Mouse (Mus musculus): ENCODE measurements at regions not wholly inside any gene's neighbourhood (a gene's known extent, or its start where the extent isn't known, plus 50 kb on each side); places are given as distances from the start of the nearest gene placed in this dataset.

- WGBS = 40% methylated on average over 13 of the region's 13 CpGs
- peaks cover 3% of the 10 kb centered on the region; the same call in 1 of the 2 replicates for H3K4me1 ChIP-seq (ENCODE audit: control insufficient read depth, insufficient read depth, low read length)
- H3K4me3 ChIP-seq (replicated peaks; ENCODE audit: low read length) = no peak overlapping the region
- H3K4me2 ChIP-seq (ENCODE audit: low read depth, low read length) = no peak overlapping the region
- ATAC-seq (ENCODE audit: insufficient read depth, low FRiP score) = no peak
- no peaks in the 10 kb centered on the region for H3K27me3 ChIP-seq (ENCODE audit: control insufficient read depth, insufficient read depth, low read length)
- H3K36me3 ChIP-seq (ENCODE audit: control insufficient read depth, insufficient read depth, low read length) = no peaks in the 10 kb centered on the region
- H3K9ac ChIP-seq (ENCODE audit: low read length) = no peak overlapping the region
- H3K9me3 ChIP-seq (replicated peaks; ENCODE audit: control insufficient read depth, low read length) = no peaks in the 10 kb centered on the region
- H3K27ac ChIP-seq (ENCODE audit: low read length) = no peak overlapping the region
These were observed 275.4 kb downstream of the Uaca start for GRCm38 (mm10) chr9:61069553-61070314.

DNA sequence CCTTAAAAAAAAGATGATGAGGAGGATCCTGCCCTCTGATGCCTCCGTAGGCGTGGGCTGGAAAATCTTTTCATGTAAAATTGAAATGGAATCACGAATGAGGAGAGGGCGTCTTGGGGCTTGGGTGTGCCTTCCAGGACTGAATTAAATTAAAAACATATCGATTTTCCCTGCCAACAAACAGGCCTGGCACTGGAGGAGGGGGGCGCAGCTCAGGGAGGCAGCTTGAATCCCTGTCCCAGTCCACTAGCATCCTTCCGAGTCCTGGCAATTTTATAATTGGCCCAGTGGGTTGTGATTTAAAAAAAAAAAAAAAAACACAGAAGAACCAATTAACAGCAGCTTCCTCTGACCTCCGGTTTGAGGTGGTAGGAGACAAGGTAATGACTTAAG lies 276.0 kb downstream of the Uaca start:
- Histone ChIP-seq H3K27ac (ENCODE audit: low read length) (no peak overlapping the region), H3K27me3 (ENCODE audit: control insufficient read depth, insufficient read depth, low read length) (no peaks in the 10 kb centered on the region), H3K36me3 (ENCODE audit: control insufficient read depth, insufficient read depth, low read length) (no peaks in the 10 kb centered on the region), H3K4me1 (ENCODE audit: control insufficient read depth, insufficient read depth, low read length) (no peaks in the 10 kb centered on the region), H3K4me3 (replicated peaks; ENCODE audit: low read length) (no peak overlapping the region), H3K9me3 (replicated peaks; ENCODE audit: control insufficient read depth, low read length) (no peaks in the 10 kb centered on the region), H3K9ac (ENCODE audit: low read length) (no peak overlapping the region), H3K4me2 (ENCODE audit: low read depth, low read length) (no peak overlapping the region)
- 72% methylated on average over 8 of the region's 8 CpGs for WGBS
- no peak for ATAC-seq (ENCODE audit: insufficient read depth, low FRiP score)

GRCm38 (mm10) chr9:61070861-61071260 lies 276.5 kb downstream of the Uaca start:
- H3K36me3 ChIP-seq (ENCODE audit: control insufficient read depth, insufficient read depth, low read length) = no peaks in the 10 kb centered on the region
- H3K4me1 ChIP-seq (ENCODE audit: control insufficient read depth, insufficient read depth, low read length) = no peaks in the 10 kb centered on the region
- no peak overlapping the region for H3K4me2 ChIP-seq (ENCODE audit: low read depth, low read length)
- H3K4me3 ChIP-seq (replicated peaks; ENCODE audit: low read length) = no peak overlapping the region
- H3K27ac ChIP-seq (ENCODE audit: low read length) = no peak overlapping the region
- H3K9ac ChIP-seq (ENCODE audit: low read length) = no peak overlapping the region
- ATAC-seq (ENCODE audit: insufficient read depth, low FRiP score) = no peak
- no peaks in the 10 kb centered on the region for H3K27me3 ChIP-seq (ENCODE audit: control insufficient read depth, insufficient read depth, low read length)
- WGBS = 45% methylated on average over 9 of the region's 9 CpGs
- H3K9me3 ChIP-seq (replicated peaks; ENCODE audit: control insufficient read depth, low read length) = no peaks in the 10 kb centered on the region

- H3K9ac ChIP-seq (ENCODE audit: low read length) = no peak overlapping the region
- H3K4me1 ChIP-seq (ENCODE audit: control insufficient read depth, insufficient read depth, low read length) = no peaks in the 10 kb centered on the region
- 48% methylated on average over 4 of the region's 4 CpGs for WGBS
- H3K9me3 ChIP-seq (replicated peaks; ENCODE audit: control insufficient read depth, low read length) = no peaks in the 10 kb centered on the region
- no peaks in the 10 kb centered on the region for H3K36me3 ChIP-seq (ENCODE audit: control insufficient read depth, insufficient read depth, low read length)
- H3K27me3 ChIP-seq (ENCODE audit: control insufficient read depth, insufficient read depth, low read length) = no peaks in the 10 kb centered on the region
- no peak for ATAC-seq (ENCODE audit: insufficient read depth, low FRiP score)
- H3K4me2 ChIP-seq (ENCODE audit: low read depth, low read length) = no peak overlapping the region
- H3K4me3 ChIP-seq (replicated peaks; ENCODE audit: low read length) = no peak overlapping the region
- H3K27ac ChIP-seq (ENCODE audit: low read length) = no peak overlapping the region
These were observed 279.1 kb downstream of the Uaca start for GRCm38 (mm10) chr9:61073482-61073881.

- H3K27me3 ChIP-seq (ENCODE audit: control insufficient read depth, insufficient read depth, low read length) = no peaks in the 10 kb centered on the region
- no peak overlapping the region for H3K9ac ChIP-seq (ENCODE audit: low read length)
- no peaks in the 10 kb centered on the region for H3K4me1 ChIP-seq (ENCODE audit: control insufficient read depth, insufficient read depth, low read length)
- H3K36me3 ChIP-seq (ENCODE audit: control insufficient read depth, insufficient read depth, low read length) = no peaks in the 10 kb centered on the region
- H3K9me3 ChIP-seq (replicated peaks; ENCODE audit: control insufficient read depth, low read length) = no peaks in the 10 kb centered on the region
- H3K4me2 ChIP-seq (ENCODE audit: low read depth, low read length) = no peak overlapping the region
- 79% methylated on average over 4 of the region's 4 CpGs for WGBS
- ATAC-seq (ENCODE audit: insufficient read depth, low FRiP score) = no peak
- no peak overlapping the region for H3K4me3 ChIP-seq (replicated peaks; ENCODE audit: low read length)
- no peak overlapping the region for H3K27ac ChIP-seq (ENCODE audit: low read length)
These were observed 280.7 kb downstream of the Uaca start for GRCm38 (mm10) chr9:61075071-61075470.

DNA sequence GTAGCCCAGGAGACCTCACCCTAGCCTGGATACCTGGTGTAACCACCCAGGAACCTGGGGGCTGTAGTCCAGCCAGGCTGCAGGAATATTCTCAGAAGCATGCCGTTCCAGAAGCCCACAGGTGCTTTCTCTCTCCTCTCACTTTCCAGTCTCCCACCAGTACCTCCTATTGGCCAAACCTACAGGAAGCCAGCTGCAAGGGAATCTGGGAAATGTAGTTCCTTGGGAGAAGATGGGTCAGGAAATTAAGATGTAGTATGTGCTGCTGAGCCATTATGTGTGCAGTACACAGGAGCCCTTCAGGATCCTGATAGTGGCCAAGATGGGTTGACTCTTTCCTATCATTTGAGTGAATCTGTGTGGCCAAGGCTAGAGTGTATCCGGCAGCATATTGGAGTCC lies 282.8 kb downstream of the Uaca start:
- H3K9me3 ChIP-seq (replicated peaks; ENCODE audit: control insufficient read depth, low read length) = no peaks in the 10 kb centered on the region
- H3K27ac ChIP-seq (ENCODE audit: low read length) = no peak overlapping the region
- no peaks in the 10 kb centered on the region for H3K4me1 ChIP-seq (ENCODE audit: control insufficient read depth, insufficient read depth, low read length)
- H3K9ac ChIP-seq (ENCODE audit: low read length) = no peak overlapping the region
- H3K27me3 ChIP-seq (ENCODE audit: control insufficient read depth, insufficient read depth, low read length) = no peaks in the 10 kb centered on the region
- ATAC-seq (ENCODE audit: insufficient read depth, low FRiP score) = no peak
- no peak overlapping the region for H3K4me2 ChIP-seq (ENCODE audit: low read depth, low read length)
- 59% methylated on average over 2 of the region's 2 CpGs for WGBS
- no peak overlapping the region for H3K4me3 ChIP-seq (replicated peaks; ENCODE audit: low read length)
- H3K36me3 ChIP-seq (ENCODE audit: control insufficient read depth, insufficient read depth, low read length) = no peaks in the 10 kb centered on the region

- 74% methylated on average over 4 of the region's 4 CpGs for WGBS
- H3K27ac ChIP-seq (ENCODE audit: low read length) = no peak overlapping the region
- H3K4me2 ChIP-seq (ENCODE audit: low read depth, low read length) = no peak overlapping the region
- H3K27me3 ChIP-seq (ENCODE audit: control insufficient read depth, insufficient read depth, low read length) = no peaks in the 10 kb centered on the region
- H3K9me3 ChIP-seq (replicated peaks; ENCODE audit: control insufficient read depth, low read length) = no peaks in the 10 kb centered on the region
- no peak overlapping the region for H3K4me3 ChIP-seq (replicated peaks; ENCODE audit: low read length)
- no peak for ATAC-seq (ENCODE audit: insufficient read depth, low FRiP score)
- H3K36me3 ChIP-seq (ENCODE audit: control insufficient read depth, insufficient read depth, low read length) = no peaks in the 10 kb centered on the region
- no peak overlapping the region for H3K9ac ChIP-seq (ENCODE audit: low read length)
- H3K4me1 ChIP-seq (ENCODE audit: control insufficient read depth, insufficient read depth, low read length) = no peaks in the 10 kb centered on the region
These were observed 283.5 kb downstream of the Uaca start for GRCm38 (mm10) chr9:61077807-61078206.

GRCm38 (mm10) chr9:61081474-61082021 lies 287.2 kb downstream of the Uaca start:
- Histone ChIP-seq H3K4me3 (replicated peaks; ENCODE audit: low read length) (no peak overlapping the region), H3K27me3 (ENCODE audit: control insufficient read depth, insufficient read depth, low read length) (no peaks in the 10 kb centered on the region), H3K9ac (ENCODE audit: low read length) (no peak overlapping the region), H3K27ac (ENCODE audit: low read length) (no peak overlapping the region), H3K36me3 (ENCODE audit: control insufficient read depth, insufficient read depth, low read length) (no peaks in the 10 kb centered on the region), H3K9me3 (replicated peaks; ENCODE audit: control insufficient read depth, low read length) (no peaks in the 10 kb centered on the region), H3K4me1 (ENCODE audit: control insufficient read depth, insufficient read depth, low read length) (no peaks in the 10 kb centered on the region), H3K4me2 (ENCODE audit: low read depth, low read length) (no peak overlapping the region)
- WGBS = 75% methylated on average over 16 of the region's 16 CpGs
- ATAC-seq (ENCODE audit: insufficient read depth, low FRiP score) = no peak

DNA sequence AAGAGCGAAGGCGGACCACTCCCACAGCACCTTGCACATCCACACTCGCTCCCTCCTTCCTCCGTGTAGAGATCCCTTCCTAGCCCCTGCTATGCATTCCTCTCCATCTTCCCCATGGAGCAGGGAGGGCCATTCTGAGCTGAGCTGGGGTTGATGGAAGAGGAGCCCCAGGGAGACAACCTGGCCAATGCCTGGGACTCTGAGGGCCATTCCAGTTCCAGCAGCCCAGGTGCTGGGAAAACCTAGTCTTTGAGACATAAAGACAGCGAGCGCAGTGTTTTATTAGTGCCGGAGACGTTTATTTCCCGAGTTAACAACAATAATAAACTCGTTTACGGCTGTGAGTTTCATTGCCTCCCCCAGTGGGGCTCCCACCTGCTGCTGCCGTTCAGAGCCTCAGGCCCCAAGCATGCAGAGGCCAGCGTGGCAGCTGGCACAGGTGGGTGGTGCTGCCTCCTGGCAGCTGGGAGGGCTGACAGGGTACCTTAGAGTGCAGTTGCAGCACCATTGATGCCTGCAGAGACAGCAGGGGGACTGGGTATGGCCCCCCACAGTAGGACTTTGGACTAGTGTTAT lies 287.4 kb upstream of the Tle3 start:
- Histone ChIP-seq H3K9ac (ENCODE audit: low read length) (no peak overlapping the region), H3K36me3 (ENCODE audit: control insufficient read depth, insufficient read depth, low read length) (no peaks in the 10 kb centered on the region), H3K27me3 (ENCODE audit: control insufficient read depth, insufficient read depth, low read length) (no peaks in the 10 kb centered on the region), H3K4me3 (replicated peaks; ENCODE audit: low read length) (no peak overlapping the region), H3K27ac (ENCODE audit: low read length) (no peak overlapping the region), H3K4me2 (ENCODE audit: low read depth, low read length) (no peak overlapping the region), H3K4me1 (ENCODE audit: control insufficient read depth, insufficient read depth, low read length) (no peaks in the 10 kb centered on the region), H3K9me3 (replicated peaks; ENCODE audit: control insufficient read depth, low read length) (no peaks in the 10 kb centered on the region)
- WGBS = 72% methylated on average over 13 of the region's 13 CpGs
- ATAC-seq (ENCODE audit: insufficient read depth, low FRiP score) = no peak

All from stomach, embryonic 16.5 days (tissue).